Mouse (Mus musculus) fat pad, adult 2 months (tissue): ENCODE measurements around the gene Rhoc.

ENCODE experiments used
- DNase-seq: peaks from one replicate; pipeline ENCODE4 v3.0.0-alpha.2; 2011; ENCODE audit warnings: low read depth, low spot score; ENCODE audit errors: extremely low read depth

Gene Rhoc

GRCm38 (mm10) chr3:104814746-104815145 is 26.6 kb downstream of the Rhoc start:
- DNase-seq = no peak

GRCm38 (mm10) chr3:104815346-104815745 is 27.2 kb downstream of the Rhoc start:
- no peak for DNase-seq

GRCm38 (mm10) chr3:104816130-104816529 is 28.0 kb downstream of the Rhoc start:
- DNase-seq = no peak

GRCm38 (mm10) chr3:104817481-104817990 is 29.4 kb downstream of the Rhoc start:
- no peak for DNase-seq

- no peak for DNase-seq
Observed at GRCm38 (mm10) chr3:104817991-104818748, 30.0 kb downstream of the Rhoc start, which contains the start of gene Mov10. Gene Mov10, minus strand, starts transcription at chr3:104818563.

- DNase-seq = no peak
Observed at GRCm38 (mm10) chr3:104818749-104819134, 30.6 kb downstream of the Rhoc start.

- DNase-seq = no peak
Observed at GRCm38 (mm10) chr3:104820426-104820825, 32.3 kb downstream of the Rhoc start.

- DNase-seq = no peak
Observed at GRCm38 (mm10) chr3:104822413-104822812, 34.2 kb downstream of the Rhoc start.

GRCm38 (mm10) chr3:104835797-104836196 is 47.6 kb downstream of the Rhoc start:
- DNase-seq = no peak

GRCm38 (mm10) chr3:104841049-104841448 is 52.9 kb downstream of the Rhoc start:
- DNase-seq = no peak
